ENCODE assay signal across 8 mouse cellular contexts in genomic region chr12:108333481-108333882, GRCm38 (mm10). TPM values are rescaled to one million over a fixed set of nuclear protein-coding genes. Genes with fewer than 3 reads are reported as not detected.
A peak's percentile ranks its signal among the peaks of the same experiment; 100 is the strongest.
DNase-seq lines count a peak whose midpoint lies in the region; ATAC-seq lines count a peak whose summit lies in the region.

No protein-coding gene starts in this region.

- no peaks in the 10 kb centered on the region for H3K36me3 ChIP-seq in kidney, embryonic 16.5 days (ENCODE audit: insufficient read depth, low read length)
- H3K36me3 ChIP-seq in embryonic facial prominence, embryonic 12.5 days, result no peaks in the 10 kb centered on the region
- no peaks in the 10 kb centered on the region for H3K36me3 ChIP-seq in hindbrain, embryonic 15.5 days

- under 1% methylated on average over 22 of the region's 22 CpGs for WGBS in kidney, embryonic 16.5 days
- WGBS in embryonic facial prominence, embryonic 12.5 days, result 2% methylated on average over 22 of the region's 22 CpGs
- 1% methylated on average over 22 of the region's 22 CpGs for WGBS in hindbrain, embryonic 15.5 days

- intact Hi-C loops in left cerebral cortex, postnatal 36 days (cut with DNase I), result loop anchor here (5.0 kb wide), 1 partner anchor 56 kb away; the partner anchor contains the start of gene Ccdc85c

- peak overlapping the region; percentile 100 for H3K4me2 ChIP-seq in kidney, embryonic 16.5 days (replicated peaks; ENCODE audit: low read depth, low read length)
- H3K4me2 ChIP-seq in embryonic facial prominence, embryonic 12.5 days (replicated peaks), result peak overlapping the region; percentile 100
- peak overlapping the region; percentile 98 for H3K4me2 ChIP-seq in hindbrain, embryonic 15.5 days

- peaks cover 23% of the 10 kb centered on the region for H3K27me3 ChIP-seq in kidney, embryonic 16.5 days (ENCODE audit: insufficient read depth, low read length)
- peaks cover 45% of the 10 kb centered on the region for H3K27me3 ChIP-seq in embryonic facial prominence, embryonic 12.5 days
- no peaks in the 10 kb centered on the region for H3K27me3 ChIP-seq in hindbrain, embryonic 15.5 days

- peak overlapping the region; percentile 75 for H3K4me3 ChIP-seq in kidney, embryonic 16.5 days (ENCODE audit: low read length)
- H3K4me3 ChIP-seq in embryonic facial prominence, embryonic 12.5 days, result peak overlapping the region; percentile 67
- H3K4me3 ChIP-seq in hindbrain, embryonic 15.5 days, result peak overlapping the region; percentile 81

- no peaks in the 10 kb centered on the region for H3K9me3 ChIP-seq in kidney, embryonic 16.5 days (ENCODE audit: low read length)
- H3K9me3 ChIP-seq in embryonic facial prominence, embryonic 12.5 days, result no peaks in the 10 kb centered on the region
- no peaks in the 10 kb centered on the region for H3K9me3 ChIP-seq in hindbrain, embryonic 15.5 days

- DNase-seq in kidney, adult 11 months, result no peak
- DNase-seq in right cerebral cortex, postnatal 25 days, result no peak
- no peak for DNase-seq in thymus, postnatal 36 days
- DNase-seq in left cerebral cortex, postnatal 36 days (ENCODE audit: low spot score in 2 of 2), result no peak

- H3K9ac ChIP-seq in kidney, embryonic 16.5 days (replicated peaks; ENCODE audit: low read length), result peak overlapping the region; percentile 53
- H3K9ac ChIP-seq in embryonic facial prominence, embryonic 12.5 days, result no peak overlapping the region
- peak overlapping the region; percentile 36 for H3K9ac ChIP-seq in hindbrain, embryonic 15.5 days

- ATAC-seq in kidney, embryonic 16.5 days (ENCODE audit: low FRiP score, low TSS enrichment), result peak; percentile 54
- ATAC-seq in embryonic facial prominence, embryonic 12.5 days (ENCODE audit: insufficient number of reproducible peaks, insufficient read depth, low FRiP score, low TSS enrichment), result peak; percentile 3
- ATAC-seq in hindbrain, embryonic 15.5 days (ENCODE audit: low FRiP score, low read depth), result peak; percentile 31
- ATAC-seq in megakaryocyte, adult 5-6 weeks (ENCODE audit: poor library complexity, severe bottlenecking), result peak; percentile 70

- peaks cover 18% of the 10 kb centered on the region for H3K4me1 ChIP-seq in kidney, embryonic 16.5 days (ENCODE audit: insufficient read depth, low read length)
- H3K4me1 ChIP-seq in embryonic facial prominence, embryonic 12.5 days, result peaks cover 11% of the 10 kb centered on the region
- H3K4me1 ChIP-seq in hindbrain, embryonic 15.5 days (replicated peaks), result peaks cover 25% of the 10 kb centered on the region

- peak overlapping the region; percentile 39; the same call in 1 of the 2 replicates for H3K27ac ChIP-seq in kidney, embryonic 16.5 days (ENCODE audit: low read length)
- H3K27ac ChIP-seq in embryonic facial prominence, embryonic 12.5 days, result 0 out of 2 replicates have a peak overlapping the region, but pooled peaks have one; percentile 36
- peak overlapping the region; percentile 76 for H3K27ac ChIP-seq in hindbrain, embryonic 15.5 days (replicated peaks)

RNA-seq across cellular contexts. Expression of gene Cyp46a1, which starts 0.7 kb away (rescaled TPM):
- 11.8 and 12.2 TPM in 2 replicates for polyA plus RNA-seq in kidney, embryonic 16.5 days (2015; fragmentation: Nextera tagmentation; extraction: Ambion mirVana)
- 5.9 and 7.4 TPM in 2 replicates for polyA plus RNA-seq in embryonic facial prominence, embryonic 12.5 days (2016; fragmentation: Nextera tagmentation; extraction: Ambion mirVana)
- 30.8 and 32.2 TPM in 2 replicates for polyA plus RNA-seq in hindbrain, embryonic 15.5 days (2015; fragmentation: Nextera tagmentation; extraction: Ambion mirVana)
- total RNA-seq in megakaryocyte, adult 5-6 weeks (2015), result not detected in 2 replicates
- total RNA-seq in megakaryocyte, adult 5-6 weeks (2017), result not detected in 2 replicates
- total RNA-seq in left cerebral cortex, postnatal 36 days (2021), result 100 to 1,000 TPM; 293 to 297 TPM

RNA-seq across cellular contexts. Expression of gene Hhipl1, which starts 27.4 kb away (rescaled TPM):
- 0.80 and 0.81 TPM in 2 replicates for polyA plus RNA-seq in kidney, embryonic 16.5 days (2015; fragmentation: Nextera tagmentation; extraction: Ambion mirVana)
- 1.0 and 1.1 TPM in 2 replicates for polyA plus RNA-seq in embryonic facial prominence, embryonic 12.5 days (2016; fragmentation: Nextera tagmentation; extraction: Ambion mirVana)
- polyA plus RNA-seq in hindbrain, embryonic 15.5 days (2015; fragmentation: Nextera tagmentation; extraction: Ambion mirVana), result 2.7 and 2.9 TPM in 2 replicates
- total RNA-seq in megakaryocyte, adult 5-6 weeks (2015), result not detected in 2 replicates
- total RNA-seq in megakaryocyte, adult 5-6 weeks (2017), result not detected in 2 replicates
- 1 to 10 TPM; 7.8 to 8.1 TPM for total RNA-seq in left cerebral cortex, postnatal 36 days (2021)

RNA-seq across cellular contexts. Expression of gene Eml1, which starts 37.3 kb away (rescaled TPM):
- polyA plus RNA-seq in kidney, embryonic 16.5 days (2015; fragmentation: Nextera tagmentation; extraction: Ambion mirVana), result 82.7 and 92.4 TPM in 2 replicates
- 58.4 and 63.1 TPM in 2 replicates for polyA plus RNA-seq in embryonic facial prominence, embryonic 12.5 days (2016; fragmentation: Nextera tagmentation; extraction: Ambion mirVana)
- 58.2 and 60.4 TPM in 2 replicates for polyA plus RNA-seq in hindbrain, embryonic 15.5 days (2015; fragmentation: Nextera tagmentation; extraction: Ambion mirVana)
- 0.60 TPM in 1 of 2 replicates, not detected in the other for total RNA-seq in megakaryocyte, adult 5-6 weeks (2015)
- total RNA-seq in megakaryocyte, adult 5-6 weeks (2017), result not detected in 2 replicates
- total RNA-seq in left cerebral cortex, postnatal 36 days (2021), result 10 to 100 TPM; 59.3 to 64.2 TPM

RNA-seq across cellular contexts. Expression of gene Ccdc85c, which starts 58.3 kb away (rescaled TPM):
- polyA plus RNA-seq in kidney, embryonic 16.5 days (2015; fragmentation: Nextera tagmentation; extraction: Ambion mirVana), result 5.3 and 6.8 TPM in 2 replicates
- 7.7 and 7.9 TPM in 2 replicates for polyA plus RNA-seq in embryonic facial prominence, embryonic 12.5 days (2016; fragmentation: Nextera tagmentation; extraction: Ambion mirVana)
- 13.7 and 14.7 TPM in 2 replicates for polyA plus RNA-seq in hindbrain, embryonic 15.5 days (2015; fragmentation: Nextera tagmentation; extraction: Ambion mirVana)
- 0.04 and 0.05 TPM in 2 replicates for total RNA-seq in megakaryocyte, adult 5-6 weeks (2015)
- 0.11 and 0.37 TPM in 2 replicates for total RNA-seq in megakaryocyte, adult 5-6 weeks (2017)
- total RNA-seq in left cerebral cortex, postnatal 36 days (2021), result 10 to 100 TPM; 75.2 to 77.4 TPM

Comparison
In these comparisons a context has a peak if more than half of its experiments do, and no peak if none do; other contexts are left out.
1. ATAC-seq: peak in every context shown above with its lines; median percentile 70 in megakaryocyte, adult 5-6 weeks; 54 in kidney, embryonic 16.5 days; 31 in hindbrain, embryonic 15.5 days; 3 in embryonic facial prominence, embryonic 12.5 days.